Mouse (Mus musculus) kidney, adult 18-20 months (tissue): Measurements from ENCODE around the gene Mettl22.

Experiments used
- DNase-seq: peaks from one replicate; pipeline ENCODE4 v3.0.0; 2021

Gene Mettl22

GRCm38 (mm10) chr16:8513236-8513906 is 42.8 kb downstream of the Mettl22 start, which contains the start of gene Abat:
Gene Abat (plus strand): TSS chr16:8513429.
- peak; percentile 96 for DNase-seq

DNA sequence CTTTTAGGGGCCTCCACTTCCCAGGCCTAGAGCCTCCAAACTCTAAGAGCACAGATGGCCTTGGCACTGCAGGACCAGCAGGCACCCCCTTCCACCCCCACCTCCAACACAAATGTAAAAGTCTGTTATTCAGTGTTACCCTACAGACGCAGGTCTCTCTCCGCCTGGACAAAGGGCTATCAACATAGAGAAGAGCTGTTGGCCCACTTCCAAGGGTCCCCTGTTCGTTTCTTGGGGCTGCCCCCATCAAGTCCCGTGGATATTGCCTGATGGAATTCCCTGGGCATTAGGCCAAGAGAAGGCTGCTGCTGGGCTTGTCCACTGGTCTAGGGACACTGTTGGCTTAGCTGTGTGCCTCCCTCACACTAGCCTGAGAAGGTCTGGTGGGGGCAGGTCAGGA is 43.6 kb downstream of the Mettl22 start:
- peak; percentile 64 for DNase-seq

DNA sequence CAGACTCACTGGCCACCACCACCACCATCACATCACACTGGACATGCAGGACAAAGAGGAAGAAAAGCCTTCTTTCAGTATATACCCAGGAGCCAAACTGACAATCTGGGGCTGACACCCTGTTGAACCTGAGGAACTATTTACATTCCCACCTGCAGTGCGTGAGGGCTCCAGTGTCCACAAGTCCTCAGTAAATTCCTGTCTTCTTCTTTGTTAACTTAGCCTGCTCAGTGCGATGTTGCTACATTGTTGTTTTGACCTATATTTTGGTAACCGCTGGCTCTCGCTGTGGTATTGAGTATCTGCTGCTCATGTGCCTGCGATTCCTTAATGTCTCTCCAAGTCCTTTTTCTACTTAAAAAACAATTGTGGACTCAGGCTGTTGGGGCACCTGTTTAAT is 49.9 kb downstream of the Mettl22 start:
- DNase-seq = no peak

DNA sequence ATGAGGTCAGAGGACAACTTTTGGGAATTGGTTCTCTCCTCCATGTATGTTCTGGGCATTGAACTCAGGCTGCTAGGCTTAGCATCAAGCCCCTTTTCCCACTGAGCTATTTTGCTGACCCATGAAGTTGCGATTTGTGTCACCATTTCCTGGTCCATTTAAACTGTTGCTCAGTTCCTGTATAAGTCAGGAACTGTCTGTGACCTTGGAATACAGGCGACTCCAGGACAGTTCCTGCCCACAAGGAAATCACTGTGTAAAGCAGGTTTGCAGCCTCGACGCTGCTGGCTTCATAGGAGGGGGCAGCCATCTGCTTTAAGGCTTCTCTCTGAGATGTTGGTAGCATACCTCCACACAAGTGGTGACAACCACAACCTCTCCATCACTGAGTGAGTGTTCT is 50.7 kb downstream of the Mettl22 start:
- no peak for DNase-seq

DNA sequence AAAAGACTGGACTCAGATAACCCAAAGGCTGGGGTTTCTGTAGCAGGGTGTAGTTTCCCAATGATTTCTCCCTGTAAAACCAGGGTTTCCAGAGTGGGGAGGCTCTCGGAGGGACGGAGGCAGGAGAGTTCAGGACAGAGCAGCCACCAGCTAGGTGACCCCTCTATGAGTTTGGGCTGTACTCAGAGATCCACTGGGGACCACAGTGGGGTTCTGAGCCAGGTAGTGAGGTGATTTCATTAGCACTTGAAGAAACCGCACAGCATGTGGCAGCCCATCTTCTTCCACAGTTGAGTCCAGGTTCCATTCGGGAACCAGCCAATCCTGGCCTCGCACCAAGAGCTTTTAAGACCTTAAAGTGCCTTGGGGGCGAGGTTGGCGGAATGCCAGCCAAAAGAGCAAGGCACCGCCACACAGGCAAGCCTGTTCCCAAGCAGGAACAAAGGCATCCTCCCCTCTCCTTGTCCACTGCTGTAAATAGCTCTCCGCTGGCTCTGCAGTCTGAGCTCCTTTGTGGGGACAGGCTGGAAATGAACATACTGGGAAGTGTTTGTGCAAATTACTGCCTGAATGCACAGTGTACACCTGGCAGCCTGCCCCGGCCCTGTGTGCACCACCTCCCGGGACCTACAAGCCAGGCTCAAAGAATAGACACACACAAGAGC is 53.0 kb downstream of the Mettl22 start:
- peak; percentile 54 for DNase-seq

GRCm38 (mm10) chr16:8524163-8524847 is 53.7 kb downstream of the Mettl22 start:
- no peak for DNase-seq

DNA sequence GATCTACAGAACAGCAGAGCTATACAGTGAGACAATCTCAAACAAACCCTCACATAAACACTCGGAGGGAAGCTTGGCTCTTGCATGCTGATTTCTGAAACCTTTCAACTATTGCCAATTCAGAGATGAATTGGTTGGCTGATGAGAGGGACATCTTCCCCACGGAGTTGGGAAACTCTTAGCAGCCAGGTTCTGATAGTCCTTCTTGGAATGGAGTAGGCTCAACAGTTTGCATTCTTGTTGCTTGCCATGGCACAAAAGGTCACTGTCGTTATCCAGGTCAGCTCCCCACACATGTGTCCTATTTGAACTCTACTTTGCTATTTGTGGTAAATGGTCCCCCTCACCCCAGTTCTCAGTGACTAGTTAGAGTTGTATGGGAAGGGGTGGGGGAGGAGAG is 54.7 kb downstream of the Mettl22 start:
- no peak for DNase-seq

- DNase-seq = no peak
Observed at GRCm38 (mm10) chr16:8525877-8526276, 55.3 kb downstream of the Mettl22 start.

DNA sequence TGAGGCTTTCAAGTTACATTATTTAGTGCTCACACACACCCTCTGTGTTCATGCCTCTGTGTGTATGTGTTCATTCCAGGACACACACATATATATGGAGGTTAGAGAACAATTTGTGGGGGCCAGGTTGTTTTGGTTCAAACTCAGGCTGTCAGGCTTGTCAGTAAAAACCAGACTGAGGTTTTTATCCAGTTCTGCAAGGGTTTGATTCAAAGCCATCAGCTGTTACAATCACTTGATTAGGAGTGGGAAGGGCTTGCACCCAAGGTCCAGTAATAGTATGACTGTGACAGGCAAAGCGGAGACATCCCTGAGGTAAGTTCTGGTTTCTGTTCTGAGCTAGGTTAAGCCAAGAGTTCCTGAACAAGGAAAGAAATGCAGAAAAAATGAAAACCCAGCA is 58.8 kb downstream of the Mettl22 start:
- DNase-seq = no peak

GRCm38 (mm10) chr16:8530018-8530417 is 59.4 kb downstream of the Mettl22 start:
- no peak for DNase-seq

DNA sequence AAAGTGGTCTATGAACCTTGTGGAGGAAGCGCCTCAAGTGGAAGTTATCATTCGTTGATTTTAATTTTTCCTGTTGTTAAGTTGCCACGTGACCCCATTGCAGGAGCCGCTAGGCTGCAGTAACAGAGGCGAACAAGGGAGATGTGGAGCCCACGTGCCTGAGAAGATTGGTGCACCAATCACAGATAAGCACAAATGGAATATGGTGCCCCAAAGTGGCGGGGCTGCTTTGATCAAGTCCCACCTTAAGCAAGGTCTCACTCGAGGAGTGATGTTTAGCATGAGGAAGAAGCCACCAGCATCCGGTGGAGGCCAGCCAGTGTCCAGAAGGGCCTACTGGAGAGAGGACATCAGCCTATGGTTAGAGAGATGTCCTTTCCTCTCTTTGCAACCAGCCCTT is 61.9 kb downstream of the Mettl22 start:
- no peak for DNase-seq

- no peak for DNase-seq
Observed at GRCm38 (mm10) chr16:8532894-8533293, 62.3 kb downstream of the Mettl22 start.

GRCm38 (mm10) chr16:8533477-8533876 is 62.9 kb downstream of the Mettl22 start:
- no peak for DNase-seq

GRCm38 (mm10) chr16:8534466-8535200 is 64.0 kb downstream of the Mettl22 start:
- no peak for DNase-seq

GRCm38 (mm10) chr16:8535411-8535810 is 64.8 kb downstream of the Mettl22 start:
- no peak for DNase-seq

DNA sequence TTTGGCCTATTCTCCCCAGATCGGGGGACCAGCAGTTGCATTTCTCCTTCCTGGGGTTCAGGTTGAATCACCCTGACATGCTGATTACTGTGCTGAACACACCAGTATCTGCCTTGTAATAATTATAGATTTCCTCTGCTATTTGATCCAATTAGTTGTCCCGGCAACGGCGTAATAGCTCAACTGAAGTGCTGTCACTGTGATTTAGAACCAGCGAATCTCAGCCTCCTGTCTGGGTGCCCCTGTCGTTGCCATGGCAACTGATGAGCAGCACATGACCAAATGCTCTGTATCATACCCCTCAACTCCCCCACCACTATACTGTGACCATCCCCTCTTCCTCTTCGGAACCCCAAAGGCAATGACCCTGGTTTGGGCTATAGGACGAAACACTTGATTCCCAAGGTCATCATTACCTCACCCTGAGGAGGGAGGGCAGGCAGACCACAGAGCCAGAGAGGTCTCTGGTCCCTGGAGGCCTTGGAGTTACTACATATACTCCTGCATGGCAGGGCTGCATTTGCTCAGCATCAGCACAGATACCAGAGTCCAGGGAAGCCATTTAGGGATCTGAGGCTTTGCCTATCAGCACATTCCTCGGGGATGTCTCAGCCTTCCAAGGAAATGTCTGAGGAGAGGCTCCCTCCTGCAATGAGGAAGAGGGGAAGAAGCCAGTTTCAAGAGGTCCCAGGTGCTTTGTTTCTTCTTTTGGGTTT is 68.7 kb downstream of the Mettl22 start:
- no peak for DNase-seq
